Mouse (Mus musculus): ENCODE results near the gene Zfp335.

Zfp335 gene

GRCm38 (mm10) chr2:164911086-164912048 is at the start of gene Zfp335:
TSS of gene Zfp335 (minus strand) at chr2:164911757.
- DNase-seq (ENCODE audit: low spot score in 2 of 2): peak; percentile 94 to 98

- peak in 1 of 2 experiments; percentile 60 for DNase-seq (ENCODE audit: low spot score in 2 of 2)
These were observed 49.3 kb upstream of the Zfp335 start, which contains the start of gene Slc12a5 for GRCm38 (mm10) chr2:164960716-164961441. TSS of gene Slc12a5 (plus strand) at chr2:164960802.

GRCm38 (mm10) chr2:164957548-164958315 is 46.2 kb upstream of the Zfp335 start:
- DNase-seq (ENCODE audit: low spot score in 2 of 2): no peak

GRCm38 (mm10) chr2:164956195-164956594 is 44.6 kb upstream of the Zfp335 start:
- no peak for DNase-seq (ENCODE audit: low spot score in 2 of 2)

GRCm38 (mm10) chr2:164955725-164956124 is 44.2 kb upstream of the Zfp335 start:
- no peak for DNase-seq (ENCODE audit: low spot score in 2 of 2)

- peak; percentile 61 to 82 for DNase-seq (ENCODE audit: low spot score in 2 of 2)
These were observed 41.7 kb upstream of the Zfp335 start for GRCm38 (mm10) chr2:164953224-164953623.

GRCm38 (mm10) chr2:164952448-164952847 is 40.9 kb upstream of the Zfp335 start:
- peak in 1 of 2 experiments; percentile 33 for DNase-seq (ENCODE audit: low spot score in 2 of 2)

GRCm38 (mm10) chr2:164951745-164952144 is 40.2 kb upstream of the Zfp335 start:
- DNase-seq (ENCODE audit: low spot score in 2 of 2): peak in 1 of 2 experiments; percentile 33

- peak in 1 of 2 experiments; percentile 50 for DNase-seq (ENCODE audit: low spot score in 2 of 2)
These were observed 38.9 kb upstream of the Zfp335 start for GRCm38 (mm10) chr2:164950501-164950900.

- DNase-seq (ENCODE audit: low spot score in 2 of 2): no peak
These were observed 37.4 kb upstream of the Zfp335 start for GRCm38 (mm10) chr2:164948962-164949361.

- peak in 1 of 2 experiments; percentile 28 for DNase-seq (ENCODE audit: low spot score in 2 of 2)
These were observed 36.4 kb upstream of the Zfp335 start for GRCm38 (mm10) chr2:164947930-164948329.

- DNase-seq (ENCODE audit: low spot score in 2 of 2): no peak
These were observed 35.9 kb upstream of the Zfp335 start for GRCm38 (mm10) chr2:164947506-164947905.

- peak in 1 of 2 experiments; percentile 50 for DNase-seq (ENCODE audit: low spot score in 2 of 2)
These were observed 31.2 kb upstream of the Zfp335 start for GRCm38 (mm10) chr2:164942692-164943290.

GRCm38 (mm10) chr2:164940140-164940830 is 28.7 kb upstream of the Zfp335 start, which contains the start of gene Mmp9:
TSS of gene Mmp9 (plus strand) at chr2:164940780.
- no peak for DNase-seq (ENCODE audit: low spot score in 2 of 2)

GRCm38 (mm10) chr2:164939106-164939505 is 27.5 kb upstream of the Zfp335 start:
- no peak for DNase-seq (ENCODE audit: low spot score in 2 of 2)

- peak in 1 of 2 experiments; percentile 39 for DNase-seq (ENCODE audit: low spot score in 2 of 2)
These were observed 26.9 kb upstream of the Zfp335 start for GRCm38 (mm10) chr2:164938146-164939091.

GRCm38 (mm10) chr2:164935991-164936390 is 24.4 kb upstream of the Zfp335 start:
- no peak for DNase-seq (ENCODE audit: low spot score in 2 of 2)

GRCm38 (mm10) chr2:164933534-164933933 is 22.0 kb upstream of the Zfp335 start:
- no peak for DNase-seq (ENCODE audit: low spot score in 2 of 2)

Measured in spleen, postnatal 10 days (tissue).